Mouse (Mus musculus) G1E (cell line): ENCODE results near the gene Nlgn1.
"Not testable (repeated sequence)": the region's sequence is repeated elsewhere in the genome, so short reads cannot be mapped to it uniquely, and the experiment has no call there.

ENCODE experiments used
- CTCF ChIP-seq: IDR thresholded peaks from 2 replicates; pipeline ENCODE4 v1.5.1; 2012; ENCODE audit warnings: low read depth, low read length, inconsistent platforms, mixed read lengths
- GATA1 ChIP-seq: IDR thresholded peaks from 2 replicates; pipeline ENCODE4 v1.6.1; 2012; ENCODE audit warnings: borderline replicate concordance, low read length, inconsistent platforms, mixed read lengths
- POLR2AphosphoS5 ChIP-seq: IDR thresholded peaks from 2 replicates; pipeline ENCODE4 v1.6.1; 2012; ENCODE audit warnings: low read depth, low read length, inconsistent platforms; ENCODE audit not compliant: insufficient replicate concordance
- TAL1 ChIP-seq: conservative IDR thresholded peaks from 2 replicates; pipeline ENCODE4 v1.6.1; 2012; ENCODE audit warnings: low read depth, low read length, inconsistent platforms, mixed read lengths

DNA sequence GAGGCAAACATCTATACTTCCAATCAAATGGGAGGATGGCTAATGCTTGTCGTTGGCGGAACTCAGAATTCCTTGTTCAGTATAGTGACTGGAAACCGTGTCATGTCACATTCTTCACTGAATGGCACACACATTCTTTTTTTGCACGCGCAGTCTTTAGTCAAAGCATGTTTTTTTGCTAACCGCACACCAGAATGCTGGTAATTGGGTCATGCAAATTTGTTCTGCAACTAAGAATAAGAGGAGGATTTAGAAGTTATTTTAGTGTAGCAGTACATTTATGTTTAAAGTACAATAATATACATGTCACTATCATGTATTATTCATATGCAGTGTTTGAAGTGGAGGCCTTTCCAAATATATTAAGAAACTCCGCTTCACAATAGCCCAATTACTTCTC, 783.2 kb downstream of the Nlgn1 start:
- not testable (repeated sequence) for TF ChIP-seq POLR2AphosphoS5, CTCF, TAL1, GATA1
